ENCODE assay signal across 11 mouse cellular contexts in genomic region chr13:44043494-44043885, GRCm38 (mm10).
DNase-seq lines count a peak whose midpoint lies in the region; ATAC-seq lines count a peak whose summit lies in the region.
"Had no signal": no experiment of that assay in that cellular context is flagged by ENCODE, and none has a peak within 500 bp of the region (broad histone marks: within the 10 kb centered on the region; RNA-seq: fewer than 3 reads in every experiment).

No protein-coding gene starts in this region.

- 1% methylated on average over 5 of the region's 5 CpGs for WGBS in forebrain, embryonic 13.5 days
- WGBS in midbrain, embryonic 13.5 days = 1% methylated on average over 5 of the region's 5 CpGs

- H3K4me3 ChIP-seq in forebrain, embryonic 13.5 days = no peak overlapping the region
- no peak overlapping the region for H3K4me3 ChIP-seq in midbrain, embryonic 13.5 days (replicated peaks)
- H3K4me3 ChIP-seq: erythroblast, embryonic 14.5 days had no signal

- H3K27me3 ChIP-seq in forebrain, embryonic 13.5 days = no peaks in the 10 kb centered on the region
- peaks cover 44% of the 10 kb centered on the region for H3K27me3 ChIP-seq in midbrain, embryonic 13.5 days

- H3K4me2 ChIP-seq in forebrain, embryonic 13.5 days = peak overlapping the region; percentile 26
- H3K4me2 ChIP-seq in midbrain, embryonic 13.5 days (replicated peaks) = peak overlapping the region; percentile 31

- H3K4me1 ChIP-seq in forebrain, embryonic 13.5 days = peaks cover 25% of the 10 kb centered on the region
- peaks cover 22% of the 10 kb centered on the region for H3K4me1 ChIP-seq in midbrain, embryonic 13.5 days (replicated peaks)

- peak; percentile 55 for DNase-seq in brain, embryonic 18.5 days (ENCODE audit: low read depth, low spot score)
- peak; percentile 81 for DNase-seq in cerebellum, adult 8-10 months
- DNase-seq in urinary bladder, adult 2 months (ENCODE audit: low spot score) = no peak
- DNase-seq in lung, postnatal 14 days = no peak
- no peak for DNase-seq in urinary bladder, postnatal 25 days (ENCODE audit: low spot score)
- DNase-seq: adrenal gland, postnatal 25 days; heart, postnatal 10 days; liver had no signal

- ATAC-seq in forebrain, embryonic 13.5 days = peak; percentile 79
- ATAC-seq in midbrain, embryonic 13.5 days = peak; percentile 85

- H3K9ac ChIP-seq in forebrain, embryonic 13.5 days = no peak overlapping the region
- H3K9ac ChIP-seq in midbrain, embryonic 13.5 days (replicated peaks) = no peak overlapping the region; the same call in 1 of the 2 replicates

- peak overlapping the region; percentile 68 for H3K27ac ChIP-seq in forebrain, embryonic 13.5 days
- H3K27ac ChIP-seq in midbrain, embryonic 13.5 days = peak overlapping the region; percentile 57; the same call in 1 of the 2 replicates

- no peaks in the 10 kb centered on the region for H3K9me3 ChIP-seq in forebrain, embryonic 13.5 days (replicated peaks)
- H3K9me3 ChIP-seq in midbrain, embryonic 13.5 days = no peaks in the 10 kb centered on the region

- H3K36me3 ChIP-seq in forebrain, embryonic 13.5 days (ENCODE audit: poor library complexity, severe bottlenecking) = no peaks in the 10 kb centered on the region
- H3K36me3 ChIP-seq in midbrain, embryonic 13.5 days = no peaks in the 10 kb centered on the region

Comparison
In these comparisons a context has a peak if more than half of its experiments do, and no peak if none do; other contexts are left out.
1. DNase-seq: peak in brain, embryonic 18.5 days (single experiment) and cerebellum, adult 8-10 months (single experiment); none in urinary bladder, adult 2 months (single experiment), lung, postnatal 14 days (single experiment) and urinary bladder, postnatal 25 days (single experiment).